Mouse (Mus musculus) fibroblast of lung, adult 2 months (primary cell): ENCODE data around the gene Sumf1.

Experiments
- DNase-seq: peaks from one replicate; pipeline ENCODE4 v3.0.0-alpha.2; 2011; ENCODE audit warnings: low read depth

Gene Sumf1

GRCm38 (mm10) chr6:108148435-108148834 is 36.9 kb downstream of the Sumf1 start:
- no peak for DNase-seq

- no peak for DNase-seq
Observed at GRCm38 (mm10) chr6:108146637-108147036, 38.7 kb downstream of the Sumf1 start.

DNA sequence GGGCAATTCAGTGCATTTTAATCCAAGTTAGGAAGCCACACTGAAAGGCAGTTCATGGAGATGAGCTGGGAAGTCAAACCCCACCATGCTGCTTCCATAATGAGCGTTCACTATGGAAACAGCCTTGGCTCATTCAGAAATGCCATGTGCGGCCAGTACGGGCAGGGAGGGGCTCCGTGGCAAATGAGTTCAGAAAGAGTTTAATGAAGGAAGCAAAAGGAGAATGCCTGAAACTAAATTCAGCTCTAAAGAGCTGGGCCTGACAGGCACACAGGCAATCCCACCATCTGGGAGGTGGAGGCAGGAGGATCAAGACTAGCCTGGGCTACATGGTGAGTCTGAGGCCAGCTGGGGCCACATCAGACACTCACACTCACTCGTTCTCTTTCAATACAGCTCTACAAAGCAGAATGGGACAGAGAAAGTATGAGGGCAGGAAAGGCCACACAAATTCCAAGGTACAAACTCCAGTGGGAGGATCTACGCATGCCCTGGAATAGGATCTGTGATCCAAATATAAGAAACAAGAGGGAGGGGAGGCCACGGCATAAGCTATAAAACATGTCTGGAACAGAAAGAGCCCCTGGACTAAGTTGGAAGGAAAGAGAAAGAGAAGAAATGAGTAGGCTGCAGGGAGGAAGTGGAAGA is 39.3 kb downstream of the Sumf1 start:
- no peak for DNase-seq

- no peak for DNase-seq
Observed at GRCm38 (mm10) chr6:108145241-108145640, 40.1 kb downstream of the Sumf1 start.

DNA sequence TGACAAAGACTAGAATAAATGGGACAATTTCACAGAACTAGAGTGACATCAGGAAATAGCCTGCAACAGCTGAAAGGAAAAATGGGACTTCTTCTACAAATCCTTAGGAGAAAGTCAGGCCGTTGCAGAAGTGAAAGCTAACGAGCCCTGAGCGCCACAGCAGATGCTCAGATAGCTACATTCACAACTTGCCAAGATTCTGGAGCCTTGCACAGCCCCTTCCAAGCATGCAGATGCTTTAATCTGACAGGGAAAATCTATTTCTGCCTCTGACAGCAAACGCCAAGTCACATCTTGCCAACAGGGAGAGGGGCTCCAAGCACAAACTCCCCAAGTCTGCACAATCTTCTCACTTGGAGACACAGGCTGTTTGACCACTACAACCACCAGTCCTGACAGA is 42.6 kb downstream of the Sumf1 start:
- DNase-seq = no peak

DNA sequence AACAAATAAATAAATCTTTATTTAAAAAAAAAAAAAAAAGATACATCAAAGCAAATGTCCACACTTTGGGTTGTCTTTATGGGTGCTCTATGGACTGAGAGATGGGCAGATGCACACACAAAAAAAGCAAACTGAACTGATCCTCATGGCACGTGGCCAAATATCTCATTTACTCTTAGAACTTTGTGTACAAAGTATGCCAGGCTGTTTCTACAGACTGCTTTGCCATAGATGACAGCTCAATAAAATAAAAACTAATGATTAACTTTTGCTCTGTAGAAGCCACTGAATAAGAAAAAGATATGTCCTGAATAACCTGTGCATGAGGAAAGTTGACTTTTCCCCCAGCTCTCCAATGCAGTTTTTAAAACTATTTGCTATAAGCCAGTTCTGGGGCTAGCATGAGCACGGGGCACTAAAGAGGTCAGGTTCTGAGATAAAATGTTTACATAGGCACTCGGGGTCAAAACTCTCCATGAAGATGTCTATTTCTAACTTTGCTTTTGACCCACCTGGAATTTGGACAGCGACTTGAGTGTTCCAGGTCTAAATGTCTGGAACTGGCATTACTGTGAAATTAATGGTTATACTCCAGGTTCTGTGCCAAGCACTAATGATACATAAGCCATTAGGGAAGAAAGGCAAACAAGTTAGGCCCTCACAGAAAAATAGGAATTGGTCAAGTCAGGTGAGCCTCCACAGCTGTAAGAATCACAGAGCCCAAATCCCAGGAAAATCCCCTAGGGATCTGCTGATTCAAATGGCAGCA is 44.5 kb downstream of the Sumf1 start:
- DNase-seq = no peak

GRCm38 (mm10) chr6:108137031-108137430 is 48.4 kb downstream of the Sumf1 start:
- DNase-seq = no peak

GRCm38 (mm10) chr6:108136286-108136685 is 49.1 kb downstream of the Sumf1 start:
- DNase-seq = no peak

- DNase-seq = no peak
Observed at GRCm38 (mm10) chr6:108132268-108132935, 53.0 kb downstream of the Sumf1 start.

DNA sequence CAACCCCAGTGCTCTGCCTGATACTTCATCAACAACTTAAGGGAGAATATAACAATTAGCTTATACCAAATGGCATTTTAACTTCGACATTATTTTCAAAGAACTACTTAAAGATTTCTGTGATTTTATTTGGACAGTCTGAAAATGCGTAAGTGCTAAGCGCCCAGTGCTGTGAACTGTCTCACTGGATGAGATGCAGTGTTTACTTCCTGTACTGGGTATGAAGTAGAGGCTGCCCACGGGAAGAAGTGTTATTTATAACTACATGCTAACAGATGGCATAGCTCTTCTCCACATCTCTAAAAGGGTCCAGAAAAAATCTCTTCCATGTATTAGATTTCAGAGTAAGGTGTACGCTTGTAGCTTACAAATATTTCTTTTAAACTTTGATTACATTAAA is 54.7 kb downstream of the Sumf1 start:
- no peak for DNase-seq

DNA sequence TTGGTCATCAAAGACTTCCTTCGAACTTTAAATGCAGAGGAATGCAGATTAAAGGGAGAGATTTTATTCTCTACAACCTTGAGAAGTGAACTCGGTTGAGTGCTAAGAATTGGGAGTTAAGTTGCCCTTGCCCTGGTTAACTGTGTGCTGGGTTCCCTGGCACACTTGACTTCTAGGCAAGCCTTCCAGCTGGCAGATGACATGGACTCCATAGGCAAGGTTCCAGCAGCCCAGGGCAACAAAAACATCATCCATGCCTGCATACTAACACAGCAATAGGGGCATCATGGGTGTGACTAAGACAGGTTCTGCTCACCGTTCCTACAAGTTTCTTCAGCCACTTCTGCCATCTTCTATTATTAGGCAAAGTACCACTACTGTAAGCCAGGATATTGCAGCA is 58.8 kb downstream of the Sumf1 start:
- no peak for DNase-seq

- no peak for DNase-seq
Observed at GRCm38 (mm10) chr6:108125474-108125873, 59.9 kb downstream of the Sumf1 start.

DNA sequence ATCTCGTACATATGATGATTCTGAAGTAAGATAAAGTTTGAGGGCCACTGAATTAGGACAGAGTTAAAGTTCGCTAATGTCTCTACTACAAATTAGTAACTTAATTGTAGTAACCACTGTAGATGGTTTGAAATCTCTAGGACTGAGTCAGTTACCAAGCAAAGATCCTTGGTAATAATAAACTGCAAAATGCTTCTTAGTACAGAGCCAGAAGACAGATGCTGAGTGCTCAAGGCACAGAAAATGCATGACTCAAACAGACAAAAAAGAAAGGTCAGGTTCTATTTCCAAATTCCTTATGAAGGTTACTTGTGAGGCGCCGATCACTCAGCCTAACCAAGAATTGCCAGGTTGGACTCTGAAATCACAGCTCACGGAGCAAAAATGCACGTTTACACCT is 67.5 kb downstream of the Sumf1 start:
- DNase-seq = no peak

DNA sequence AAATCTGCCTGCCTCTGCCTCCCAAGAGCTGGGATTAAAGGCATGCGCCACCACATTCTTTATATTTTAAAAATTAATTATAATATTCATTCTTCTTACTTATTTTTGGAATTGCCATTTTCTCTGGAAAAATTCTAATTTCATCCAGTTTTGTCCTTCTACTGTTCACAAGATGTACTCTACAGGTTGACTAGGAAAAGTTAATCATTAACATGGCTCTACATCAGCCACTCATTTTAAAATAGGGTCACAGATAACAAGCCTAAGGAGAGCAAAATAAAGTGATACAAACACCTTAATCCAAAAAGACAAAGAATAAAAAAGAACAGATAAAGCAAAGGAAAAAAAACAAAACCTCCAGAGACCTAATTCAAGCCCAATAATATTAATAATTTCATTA is 70.4 kb downstream of the Sumf1 start:
- no peak for DNase-seq

- no peak for DNase-seq
Observed at GRCm38 (mm10) chr6:108111693-108112092, 73.7 kb downstream of the Sumf1 start.

DNA sequence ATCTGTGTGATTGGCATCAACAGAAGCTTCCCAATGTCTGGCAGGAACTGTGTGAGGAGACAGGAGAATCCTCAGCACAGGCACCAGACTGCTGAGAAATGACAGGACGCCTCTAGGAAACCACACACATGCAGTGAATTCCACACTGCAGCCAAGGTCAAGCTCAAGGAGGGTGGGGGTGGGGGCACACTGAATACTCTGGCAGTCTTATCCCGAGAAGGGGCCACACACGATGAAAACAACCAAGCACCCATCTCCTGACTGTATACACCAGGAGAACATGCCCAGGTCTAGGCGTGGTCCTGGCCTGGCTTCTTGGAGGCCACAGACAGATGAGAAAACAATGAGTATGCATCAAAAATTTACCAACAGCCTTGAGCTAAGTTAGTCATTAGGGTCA is 75.0 kb downstream of the Sumf1 start:
- no peak for DNase-seq

DNA sequence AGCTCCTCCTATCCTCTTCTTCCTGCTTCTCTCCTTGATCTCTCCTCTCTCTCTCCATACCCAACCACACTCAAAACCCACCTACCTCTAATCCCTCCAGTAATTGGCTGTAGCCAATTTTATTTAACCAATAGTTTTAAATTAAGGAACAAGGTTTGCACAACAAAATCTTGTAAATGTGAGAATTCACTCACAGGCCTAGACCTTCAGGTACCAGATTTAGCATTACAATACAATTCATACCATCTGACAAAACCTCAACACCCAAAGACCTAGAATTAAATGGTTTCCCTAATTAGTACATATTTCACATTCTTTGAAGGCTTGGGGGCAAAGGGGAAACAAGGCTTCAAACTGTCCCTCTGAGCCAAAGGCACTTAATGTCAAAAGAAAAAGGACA is 78.0 kb downstream of the Sumf1 start:
- no peak for DNase-seq

DNA sequence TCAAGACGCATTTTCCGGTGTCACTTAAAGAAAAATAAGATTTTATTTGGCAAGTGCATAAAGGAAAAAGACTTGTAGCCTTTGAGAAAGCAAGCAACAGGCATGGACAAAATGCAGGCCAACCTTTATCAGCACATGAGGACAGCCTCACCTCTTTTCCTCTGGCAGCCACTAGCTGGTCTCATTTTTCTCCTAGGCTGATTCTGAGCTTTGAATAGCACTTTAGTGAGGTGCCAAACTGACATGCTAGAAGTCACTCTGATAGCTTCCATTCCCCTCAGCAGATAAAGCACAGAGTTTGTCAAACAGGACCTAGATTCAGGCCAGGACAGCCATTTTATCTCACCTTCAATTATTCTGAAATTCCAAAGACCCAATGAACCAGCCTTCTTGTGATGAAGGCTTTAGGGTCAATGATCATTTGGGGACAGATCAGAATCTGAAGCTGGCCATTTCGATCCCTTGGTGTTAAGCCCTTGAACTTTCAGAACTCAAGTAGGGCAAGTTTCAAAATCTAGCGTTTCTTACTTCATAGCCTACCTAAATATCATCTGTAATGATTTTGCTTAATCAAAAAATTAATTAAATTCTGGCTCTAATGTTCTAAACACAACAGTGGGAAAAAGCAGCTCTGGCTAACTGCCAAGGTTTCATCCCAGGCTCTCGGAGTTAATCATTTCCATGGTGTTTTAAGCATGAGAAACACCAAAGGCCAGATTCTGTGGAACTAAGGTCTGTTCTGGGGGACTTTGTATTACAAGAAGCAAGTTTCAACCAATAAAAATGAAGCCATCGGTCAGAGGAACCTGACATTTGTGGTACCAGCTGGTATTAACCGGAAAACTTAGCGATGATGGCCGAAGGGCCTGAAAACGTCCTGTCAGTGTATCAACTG is 83.2 kb downstream of the Sumf1 start:
- DNase-seq = no peak

DNA sequence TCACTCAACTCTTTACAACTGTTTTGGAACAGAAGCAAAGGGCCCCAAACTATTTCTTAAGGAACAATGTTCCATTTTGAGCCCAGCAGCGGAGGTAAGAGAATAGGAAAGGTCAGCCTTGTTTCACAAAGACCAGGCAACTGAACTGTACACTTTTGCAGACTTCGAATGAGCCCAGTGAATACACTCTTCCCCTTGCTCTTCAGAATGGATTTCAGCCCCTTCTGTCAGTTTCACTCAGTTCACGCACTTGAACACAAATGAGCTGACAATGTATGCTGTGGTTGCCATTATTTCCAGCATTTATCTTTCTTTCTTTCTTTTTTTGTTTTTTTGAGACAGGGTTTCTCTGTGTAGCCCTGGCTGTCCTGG is 86.5 kb downstream of the Sumf1 start:
- no peak for DNase-seq

- DNase-seq = peak; percentile 56
Observed at GRCm38 (mm10) chr6:108098171-108098845, 87.1 kb downstream of the Sumf1 start.

- DNase-seq = peak; percentile 53
Observed at GRCm38 (mm10) chr6:108095445-108095844, 89.9 kb downstream of the Sumf1 start.

DNA sequence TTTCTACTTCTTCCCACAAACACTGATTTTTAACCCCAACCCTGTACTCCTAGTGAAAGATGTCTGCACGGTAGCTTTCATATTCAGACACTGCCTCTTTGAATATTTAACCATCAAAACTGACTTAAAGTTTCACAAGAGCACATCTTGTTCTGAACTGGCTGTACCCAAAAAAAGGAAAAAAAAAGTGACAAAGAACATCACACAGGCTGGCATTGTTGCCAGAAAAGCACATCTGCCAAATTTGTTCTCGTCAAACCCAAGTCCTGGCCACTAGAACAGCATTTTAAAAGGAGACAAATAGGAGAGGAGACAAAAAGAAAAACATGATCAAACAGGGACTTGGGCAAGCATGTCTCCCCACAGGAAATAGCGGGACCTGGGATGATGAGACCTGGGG is 91.9 kb downstream of the Sumf1 start:
- no peak for DNase-seq
